13 mouse cellular contexts compared by ENCODE assay signal in the genomic region with DNA sequence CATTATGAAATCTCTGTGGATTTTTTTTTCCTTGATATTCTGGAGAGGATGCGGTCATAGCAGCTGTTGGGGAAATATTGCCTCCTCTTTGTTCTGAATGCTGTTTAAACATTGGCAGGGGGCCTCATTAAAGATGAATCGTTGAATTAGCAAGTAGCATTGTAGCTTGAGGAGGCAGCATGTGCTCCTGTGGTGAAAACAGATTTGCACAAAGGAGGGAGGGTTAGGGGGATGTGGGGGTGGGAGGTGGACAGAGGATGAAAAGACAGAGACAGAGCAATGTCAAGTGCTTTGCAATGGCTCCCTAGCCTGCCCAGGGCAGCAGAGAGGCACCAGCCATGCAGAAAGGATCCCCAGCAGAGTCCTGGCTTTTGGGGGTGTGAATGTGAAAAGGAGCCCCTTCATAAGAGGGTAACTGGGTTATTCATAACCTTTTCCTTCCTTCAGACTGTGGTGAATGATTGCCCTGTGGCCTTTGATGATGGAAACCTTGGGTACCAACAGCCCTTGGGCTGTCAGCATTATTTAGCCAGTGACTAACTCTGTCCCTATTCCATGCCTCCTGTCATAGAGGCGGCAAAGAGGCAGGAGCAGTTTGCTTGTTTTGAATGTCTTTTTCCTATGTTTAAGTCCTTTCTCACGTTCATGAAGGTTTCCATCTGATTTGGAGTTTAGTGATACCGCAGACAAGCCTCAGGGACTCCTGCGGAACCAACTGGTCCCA.
DNase-seq lines count a peak whose midpoint lies in the region; ATAC-seq lines count a peak whose summit lies in the region.
"Had no signal": no experiment of that assay in that cellular context is flagged by ENCODE, and none has a peak within 500 bp of the region (broad histone marks: within the 10 kb centered on the region; RNA-seq: fewer than 3 reads in every experiment).

No protein-coding gene starts in this region.

- peak; percentile 86 for ATAC-seq in midbrain, embryonic 12.5 days (ENCODE audit: low FRiP score, low read depth)
- no peak for ATAC-seq in heart, embryonic 12.5 days (ENCODE audit: insufficient number of reproducible peaks, low FRiP score)

- H3K9ac ChIP-seq in midbrain, embryonic 12.5 days (replicated peaks) = no peak overlapping the region; the same call in 1 of the 2 replicates
- H3K9ac ChIP-seq in heart, embryonic 12.5 days = no peak overlapping the region
- H3K9ac ChIP-seq: lung, embryonic 15.5 days had no signal

- no peak overlapping the region for H3K4me2 ChIP-seq in midbrain, embryonic 12.5 days (replicated peaks)
- no peak overlapping the region for H3K4me2 ChIP-seq in heart, embryonic 12.5 days
- H3K4me2 ChIP-seq: lung, embryonic 15.5 days had no signal

- peak; percentile 47 for DNase-seq in left cerebral cortex, postnatal 4 days
- no peak for DNase-seq in left cerebral cortex, adult 9 months (ENCODE audit: low spot score in 2 of 2)
- DNase-seq in hindbrain, embryonic 10.5 days (ENCODE audit: low spot score) = no peak
- DNase-seq in retina, postnatal 1 day = peak; percentile 88
- no peak for DNase-seq in MN1 (ENCODE audit: low spot score)
- DNase-seq: cerebellum, adult 9-10 months; gastrocnemius, adult 2 months; kidney, adult 9 months; thymus, adult 18-20 months had no signal

- intact Hi-C loops in left cerebral cortex, postnatal 4 days (cut with DNase I) = no loop called here

- H3K4me3 ChIP-seq in hindbrain, embryonic 10.5 days = no peak overlapping the region
- no peak overlapping the region for H3K4me3 ChIP-seq in midbrain, embryonic 12.5 days
- H3K4me3 ChIP-seq in heart, embryonic 12.5 days = no peak overlapping the region
- H3K4me3 ChIP-seq: gastrocnemius, adult 2 months; lung, embryonic 15.5 days had no signal

- peaks cover 10% of the 10 kb centered on the region for H3K9me3 ChIP-seq in hindbrain, embryonic 10.5 days
- H3K9me3 ChIP-seq in midbrain, embryonic 12.5 days = peaks cover 8% of the 10 kb centered on the region; the same call in 1 of the 2 replicates
- peaks cover 6% of the 10 kb centered on the region for H3K9me3 ChIP-seq in heart, embryonic 12.5 days (replicated peaks)
- H3K9me3 ChIP-seq: lung, embryonic 15.5 days had no signal

- no peaks in the 10 kb centered on the region for H3K36me3 ChIP-seq in hindbrain, embryonic 10.5 days
- H3K36me3 ChIP-seq in midbrain, embryonic 12.5 days = no peaks in the 10 kb centered on the region
- H3K36me3 ChIP-seq in heart, embryonic 12.5 days = no peaks in the 10 kb centered on the region
- H3K36me3 ChIP-seq: lung, embryonic 15.5 days had no signal

- H3K27me3 ChIP-seq in hindbrain, embryonic 10.5 days (ENCODE audit: insufficient read depth, poor library complexity, severe bottlenecking) = peaks cover 18% of the 10 kb centered on the region
- H3K27me3 ChIP-seq in midbrain, embryonic 12.5 days = no peaks in the 10 kb centered on the region
- H3K27me3 ChIP-seq in heart, embryonic 12.5 days (replicated peaks) = no peaks in the 10 kb centered on the region
- H3K27me3 ChIP-seq: CH12.LX; lung, embryonic 15.5 days had no signal

- peaks cover 11% of the 10 kb centered on the region for H3K4me1 ChIP-seq in hindbrain, embryonic 10.5 days (replicated peaks)
- H3K4me1 ChIP-seq in midbrain, embryonic 12.5 days = peaks cover 7% of the 10 kb centered on the region
- H3K4me1 ChIP-seq in heart, embryonic 12.5 days (replicated peaks) = no peaks in the 10 kb centered on the region
- H3K4me1 ChIP-seq: lung, embryonic 15.5 days had no signal

- H3K27ac ChIP-seq in hindbrain, embryonic 10.5 days = peak overlapping the region; percentile 57
- peak overlapping the region; percentile 72 for H3K27ac ChIP-seq in midbrain, embryonic 12.5 days (replicated peaks)
- H3K27ac ChIP-seq in heart, embryonic 12.5 days (ENCODE audit: poor library complexity, severe bottlenecking) = no peak overlapping the region
- H3K27ac ChIP-seq: gastrocnemius, adult 2 months; lung, embryonic 15.5 days had no signal

- WGBS in hindbrain, embryonic 10.5 days = 62% methylated on average over 6 of the region's 6 CpGs
- 62% methylated on average over 6 of the region's 6 CpGs for WGBS in midbrain, embryonic 12.5 days
- 72% methylated on average over 6 of the region's 6 CpGs for WGBS in heart, embryonic 12.5 days

Comparison
In these comparisons a context has a peak if more than half of its experiments do, and no peak if none do; other contexts are left out.
1. DNase-seq: peak in left cerebral cortex, postnatal 4 days (single experiment) and retina, postnatal 1 day (single experiment); none in left cerebral cortex, adult 9 months (0 of 2), hindbrain, embryonic 10.5 days (single experiment) and MN1 (single experiment).